Mouse (Mus musculus) lung, postnatal 14 days (tissue): ENCODE measurements around the gene Pllp.

ENCODE experiments used
- DNase-seq: peaks from one replicate; pipeline ENCODE4 v3.0.0; 2021

Gene Pllp

GRCm38 (mm10) chr8:94702844-94703813 lies 7.1 kb upstream of the Pllp start:
- DNase-seq = peak; percentile 86

DNA sequence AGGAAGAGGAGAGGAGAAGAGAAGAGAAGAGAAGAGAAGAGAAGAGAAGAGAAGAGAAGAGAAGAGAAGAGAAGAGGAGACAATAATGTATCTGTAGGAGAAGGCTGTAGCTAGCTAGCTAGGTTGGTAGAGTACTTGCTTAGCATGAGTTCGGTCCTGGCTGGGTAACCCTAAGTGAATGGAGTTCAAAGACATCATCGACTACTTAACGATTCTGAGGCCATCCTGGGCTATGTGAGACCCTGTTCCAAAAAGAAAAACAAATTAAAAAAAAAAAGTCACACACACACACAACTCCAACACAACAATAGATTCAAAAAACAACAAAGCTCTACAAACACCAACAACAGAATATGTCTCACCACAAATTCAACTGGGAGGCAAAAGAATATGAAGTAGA lies 6.1 kb upstream of the Pllp start:
- no peak for DNase-seq

DNA sequence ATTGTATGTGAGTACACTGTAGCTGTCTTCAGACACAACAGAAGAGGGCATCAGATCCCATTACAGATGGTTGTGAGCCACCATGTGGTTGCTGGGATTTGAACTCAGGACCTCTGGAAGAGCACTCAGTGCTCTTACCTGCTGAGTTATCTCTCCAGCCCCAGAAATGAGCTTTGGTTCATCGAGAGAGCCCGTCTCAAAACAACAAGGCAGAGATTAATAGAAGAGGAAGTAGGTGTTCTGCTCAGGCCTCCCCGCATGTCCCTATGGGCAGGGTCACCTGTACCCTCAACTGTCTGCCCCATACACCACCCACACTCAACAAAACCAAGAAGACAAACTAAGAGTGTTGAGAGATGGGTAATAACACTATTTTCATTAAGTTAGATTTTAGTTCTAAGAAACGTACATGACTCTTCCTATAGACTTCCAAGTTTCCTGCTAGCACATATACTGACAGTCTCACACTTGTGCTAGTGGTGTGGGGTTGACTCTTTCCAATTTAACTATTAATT lies 4.4 kb upstream of the Pllp start:
- no peak for DNase-seq

- DNase-seq = no peak
These were observed 3.3 kb upstream of the Pllp start for GRCm38 (mm10) chr8:94699366-94699765.

DNA sequence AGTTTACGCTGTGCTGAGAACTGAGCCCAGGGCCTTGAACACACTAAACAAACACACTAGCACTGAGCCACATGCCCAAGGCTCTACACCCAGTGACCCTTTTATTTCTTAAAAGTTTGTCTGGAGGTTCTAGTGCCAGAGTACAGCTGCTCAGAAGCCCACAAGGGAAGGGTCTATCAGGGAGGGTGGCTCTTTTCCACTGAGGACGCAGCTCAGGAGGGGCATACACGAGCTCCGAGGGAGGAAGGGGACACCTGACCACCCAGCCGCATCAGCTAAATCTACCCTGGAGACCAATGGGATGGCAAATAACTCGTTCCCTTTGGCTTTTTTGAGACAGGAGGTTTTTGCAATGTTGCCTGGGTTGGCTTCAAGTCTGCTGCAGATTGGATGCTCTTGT lies 1.9 kb upstream of the Pllp start:
- no peak for DNase-seq

DNA sequence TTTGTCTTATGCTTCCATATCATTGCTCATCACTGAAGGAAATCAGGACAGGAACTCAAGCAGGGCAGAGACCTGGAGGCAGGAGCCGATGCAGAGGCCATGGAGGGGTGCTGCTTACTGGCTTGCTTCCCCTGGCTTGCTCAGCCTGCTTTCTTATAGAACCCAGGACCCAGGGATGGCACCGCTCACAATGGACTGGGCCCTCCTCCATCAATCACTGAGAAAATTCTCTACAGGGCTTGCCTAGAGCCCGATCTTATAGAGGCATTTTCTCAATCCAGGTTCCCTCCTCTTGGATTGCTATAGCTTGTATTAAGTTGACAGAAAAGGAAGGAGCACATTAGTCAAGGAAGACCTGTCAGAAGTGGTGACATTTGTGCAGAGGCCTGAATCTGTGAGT lies 488 bp upstream of the Pllp start:
- no peak for DNase-seq

GRCm38 (mm10) chr8:94695341-94695993 lies 611 bp downstream of the Pllp start:
- no peak for DNase-seq

GRCm38 (mm10) chr8:94694701-94695100 lies 1.4 kb downstream of the Pllp start:
- no peak for DNase-seq

GRCm38 (mm10) chr8:94685953-94686352 lies 10.1 kb downstream of the Pllp start:
- DNase-seq = no peak

DNA sequence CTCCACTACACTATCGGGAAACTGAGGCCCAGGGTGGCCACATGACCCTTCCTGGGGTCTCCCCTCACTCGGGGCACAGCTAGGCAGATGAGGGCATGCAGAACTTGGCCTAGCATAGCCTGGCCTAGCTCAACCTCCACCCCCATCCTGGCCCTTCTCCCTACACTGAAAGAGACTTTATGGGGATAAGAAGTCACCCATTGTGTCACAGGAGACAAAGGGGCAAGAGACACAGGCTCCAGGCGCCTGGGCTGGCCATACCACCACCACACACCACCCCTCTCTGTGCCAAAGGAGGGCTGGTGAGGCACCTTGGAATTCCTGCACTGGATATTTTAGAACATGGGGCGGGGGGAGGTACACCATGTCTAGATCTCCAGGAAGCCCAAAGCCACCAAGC lies 11.8 kb downstream of the Pllp start:
- no peak for DNase-seq

- peak; percentile 73 for DNase-seq
These were observed 13.2 kb downstream of the Pllp start for GRCm38 (mm10) chr8:94682732-94683524.

GRCm38 (mm10) chr8:94680414-94680813 lies 15.7 kb downstream of the Pllp start:
- no peak for DNase-seq

DNA sequence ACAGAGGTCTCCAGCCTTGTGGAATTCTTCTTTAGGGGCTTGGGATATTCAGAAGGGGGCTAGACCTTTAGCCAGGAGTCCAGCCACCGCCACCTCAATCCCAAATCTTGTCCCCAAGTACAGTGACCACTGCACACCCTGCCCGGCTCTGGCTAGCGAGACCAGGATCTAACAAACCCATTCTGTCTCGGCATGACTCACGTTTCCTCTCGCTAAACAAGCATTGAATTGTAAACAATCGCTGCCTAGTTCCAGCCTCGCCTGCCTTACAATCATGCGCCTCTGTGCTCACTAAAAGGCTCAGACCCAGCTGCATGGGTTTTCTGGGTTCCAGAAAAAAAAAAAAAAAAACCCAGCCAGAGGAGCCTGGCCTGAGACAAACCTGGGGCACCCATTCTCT lies 17.5 kb downstream of the Pllp start:
- DNase-seq = peak; percentile 67

GRCm38 (mm10) chr8:94675923-94676322 lies 20.2 kb downstream of the Pllp start:
- no peak for DNase-seq

DNA sequence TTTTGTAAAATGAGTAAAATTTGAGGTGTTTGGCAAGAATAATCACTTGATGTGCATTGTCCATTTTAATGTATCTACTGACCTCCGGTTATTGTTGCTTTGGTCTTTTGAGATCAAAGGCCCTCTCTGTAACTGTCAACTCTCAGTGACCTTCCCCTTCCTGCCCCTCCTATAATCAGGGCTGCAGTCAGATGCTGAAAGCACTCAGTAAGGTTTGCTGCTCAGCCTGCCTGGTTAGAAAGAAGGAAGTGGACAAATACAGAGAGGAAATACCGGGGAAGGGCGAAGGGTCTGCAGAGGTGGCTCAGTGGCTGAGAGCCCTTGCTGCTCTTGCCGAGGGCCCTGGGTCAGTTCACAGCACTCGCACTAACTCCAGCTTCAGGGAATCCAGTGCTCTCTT lies 21.7 kb downstream of the Pllp start:
- peak; percentile 35 for DNase-seq

DNA sequence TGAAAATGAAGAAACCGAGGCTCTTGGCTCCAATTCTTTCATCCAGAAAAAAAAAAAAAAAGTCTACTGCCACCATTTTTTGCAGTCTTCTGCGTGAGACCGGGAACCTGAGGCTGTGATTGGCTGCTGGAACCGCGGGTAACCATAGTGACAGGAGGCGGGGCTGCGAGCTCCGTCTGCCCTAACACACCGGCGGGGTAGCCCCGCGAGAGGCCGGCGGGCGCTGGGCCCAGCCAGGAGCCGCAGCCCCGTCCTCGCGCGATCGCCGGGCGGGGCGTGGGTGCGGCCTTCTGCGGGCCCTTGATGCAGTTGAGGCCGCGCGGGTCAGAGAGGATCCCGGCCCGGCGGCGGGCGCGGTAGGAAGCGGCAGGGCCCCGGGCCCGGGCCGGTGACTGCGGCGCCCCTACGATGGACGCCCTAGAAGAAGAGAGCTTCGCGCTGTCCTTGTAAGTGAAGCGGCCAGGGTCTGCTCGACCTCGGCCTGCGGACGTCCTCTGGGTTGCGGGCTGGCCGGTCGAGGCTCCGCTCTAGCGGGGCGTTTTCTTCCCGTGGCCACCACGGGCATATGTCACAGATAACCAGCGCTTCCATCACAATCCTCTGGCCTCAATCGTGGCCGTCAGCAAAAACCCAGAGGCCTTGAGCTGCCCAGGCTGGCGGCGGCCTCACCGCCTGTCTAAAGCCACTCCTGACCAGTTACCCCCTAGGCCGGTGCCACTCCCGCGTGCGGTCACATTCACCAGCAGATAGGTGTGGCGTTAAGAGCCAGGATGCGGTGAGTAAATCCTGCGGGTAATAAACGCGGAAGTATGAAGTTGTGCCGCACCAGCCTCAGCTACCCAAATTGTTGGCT lies 29.4 kb downstream of the Pllp start, which contains the start of gene Arl2bp:
Arl2bp (plus strand) TSS at position 145 of the 853 bp plus-strand sequence.
- DNase-seq = peak; percentile 94

DNA sequence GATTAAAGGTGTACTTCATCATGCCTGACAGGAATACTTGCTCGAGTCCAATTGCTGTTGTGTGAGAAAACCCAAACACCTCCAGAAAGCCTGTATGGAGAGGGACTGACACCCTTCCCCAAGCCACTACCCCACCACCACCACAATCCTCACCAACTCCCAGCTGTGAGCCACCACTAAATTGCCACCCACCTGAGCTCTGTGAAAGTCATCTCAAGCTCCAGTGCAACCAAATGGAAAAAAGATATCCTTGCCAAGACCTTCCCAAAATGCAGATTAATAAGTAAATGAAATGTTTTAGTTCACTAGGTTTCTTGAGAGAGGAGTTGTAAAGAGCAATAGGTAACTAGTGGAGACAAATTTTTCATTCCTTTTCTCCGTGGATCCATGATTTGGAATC lies 31.4 kb downstream of the Pllp start:
- no peak for DNase-seq

GRCm38 (mm10) chr8:94660418-94660817 lies 35.7 kb downstream of the Pllp start:
- no peak for DNase-seq

- DNase-seq = no peak
These were observed 38.0 kb downstream of the Pllp start for GRCm38 (mm10) chr8:94658031-94658430.

DNA sequence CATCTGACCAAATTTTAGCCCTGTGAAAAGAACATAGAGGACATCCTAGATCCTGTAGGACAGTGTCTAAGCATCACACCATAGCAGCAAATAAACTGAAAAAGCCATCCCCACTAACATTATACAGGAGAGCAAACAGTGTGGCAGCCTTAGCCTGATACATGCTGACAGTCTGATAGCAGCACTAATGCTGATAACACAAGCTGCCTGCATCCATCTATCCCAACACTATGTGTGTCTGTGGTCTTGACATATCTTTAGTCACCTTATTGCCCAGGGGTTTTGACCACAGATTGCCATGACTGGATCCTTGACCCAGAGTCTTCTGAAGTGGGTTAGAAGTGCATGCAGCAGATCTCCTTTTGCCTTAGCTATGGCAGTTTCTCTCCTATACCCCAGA lies 41.1 kb downstream of the Pllp start:
- no peak for DNase-seq

GRCm38 (mm10) chr8:94652951-94653350 lies 43.1 kb downstream of the Pllp start:
- DNase-seq = no peak

DNA sequence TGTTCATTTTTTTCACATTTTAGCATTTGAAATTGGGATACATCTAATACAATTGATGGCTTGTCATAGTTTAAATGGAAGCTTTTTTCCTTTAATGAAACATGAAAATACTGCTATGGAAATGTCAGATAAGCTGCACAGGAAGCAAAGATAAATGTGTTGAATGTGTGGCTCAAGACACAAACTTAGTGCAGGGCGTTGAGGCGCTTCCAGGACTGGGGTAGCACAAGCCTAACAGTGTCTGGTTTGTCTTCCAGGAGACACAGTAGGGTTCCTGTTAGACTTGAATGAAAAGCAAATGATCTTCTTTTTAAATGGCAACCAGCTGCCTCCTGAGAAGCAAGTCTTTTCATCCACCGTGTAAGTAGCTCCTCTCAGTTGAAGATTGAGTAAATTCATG lies 46.6 kb downstream of the Pllp start:
- DNase-seq = no peak
